ENCODE assay signal across 7 mouse cellular contexts in genomic region chr5:71700468-71701272, GRCm38 (mm10). TPM values are rescaled to one million over a fixed set of nuclear protein-coding genes. Genes with fewer than 3 reads are reported as not detected.
DNase-seq lines count a peak whose midpoint lies in the region; ATAC-seq and TF ChIP-seq lines count a peak whose summit lies in the region.

No protein-coding gene starts in this region.

- no peak for TF ChIP-seq POLR2A in bone marrow macrophage, adult 2 months (IDR thresholded peaks at IDR 0.05; ENCODE audit: borderline replicate concordance, low read depth, low read length)
- TF ChIP-seq POLR2A in kidney, adult 2 months (IDR thresholded peaks at IDR 0.05; ENCODE audit: low read depth, low read length), result no peak

- H3K27ac ChIP-seq in bone marrow macrophage, adult 2 months (ENCODE audit: insufficient read depth, low read depth, low read length), result no peak overlapping the region
- no peak overlapping the region for H3K27ac ChIP-seq in kidney, adult 2 months (ENCODE audit: insufficient read depth, low read depth, low read length)
- H3K27ac ChIP-seq in limb, embryonic 11.5 days (replicated peaks; ENCODE audit: low read depth, low read length), result no peak overlapping the region
- peak overlapping the region; percentile 79 for H3K27ac ChIP-seq in midbrain, embryonic 16.5 days (ENCODE audit: low read length)

- H3K4me1 ChIP-seq in bone marrow macrophage, adult 2 months (ENCODE audit: control insufficient read depth, insufficient read depth, low read length), result no peaks in the 10 kb centered on the region
- no peaks in the 10 kb centered on the region for H3K4me1 ChIP-seq in kidney, adult 2 months (ENCODE audit: control insufficient read depth, insufficient read depth, low read length)
- no peaks in the 10 kb centered on the region for H3K4me1 ChIP-seq in limb, embryonic 11.5 days (ENCODE audit: control insufficient read depth, insufficient read depth, low read length)
- peaks cover 3% of the 10 kb centered on the region for H3K4me1 ChIP-seq in midbrain, embryonic 16.5 days (ENCODE audit: control insufficient read depth, insufficient read depth, low read length)

- no peaks in the 10 kb centered on the region for H3K36me3 ChIP-seq in kidney, adult 2 months (ENCODE audit: control insufficient read depth, insufficient read depth, low read length)
- H3K36me3 ChIP-seq in limb, embryonic 11.5 days (ENCODE audit: control insufficient read depth, insufficient read depth, low read length), result no peaks in the 10 kb centered on the region
- no peaks in the 10 kb centered on the region for H3K36me3 ChIP-seq in midbrain, embryonic 16.5 days (ENCODE audit: control insufficient read depth, insufficient read depth, low read length)

- no peaks in the 10 kb centered on the region for H3K27me3 ChIP-seq in kidney, adult 2 months (replicated peaks; ENCODE audit: control insufficient read depth, insufficient read depth, low read length)
- peaks cover 8% of the 10 kb centered on the region for H3K27me3 ChIP-seq in limb, embryonic 11.5 days (ENCODE audit: control insufficient read depth, insufficient read depth, low read length)
- no peaks in the 10 kb centered on the region for H3K27me3 ChIP-seq in midbrain, embryonic 16.5 days (ENCODE audit: control insufficient read depth, insufficient read depth, low read depth, low read length)

- no peak for TF ChIP-seq CTCF in bone marrow macrophage, adult 2 months (IDR thresholded peaks at IDR 0.05; ENCODE audit: low read depth, low read length)
- TF ChIP-seq CTCF in kidney, adult 2 months (conservative IDR thresholded peaks at IDR 0.05; ENCODE audit: insufficient read depth, insufficient read length, low read depth, low read length), result no peak

- WGBS in kidney, adult 2 months, result under 1% methylated on average over 46 of the region's 46 CpGs
- WGBS in limb, embryonic 11.5 days, result under 1% methylated on average over 44 of the region's 46 CpGs
- WGBS in midbrain, embryonic 16.5 days, result under 1% methylated on average over 46 of the region's 46 CpGs

- H3K9ac ChIP-seq in limb, embryonic 11.5 days (ENCODE audit: low read length), result peak overlapping the region; percentile 30; the same call in 1 of the 2 replicates
- peak overlapping the region; percentile 74 for H3K9ac ChIP-seq in midbrain, embryonic 16.5 days (ENCODE audit: low read depth, low read length)

- H3K4me2 ChIP-seq in limb, embryonic 11.5 days (ENCODE audit: low read depth, severe bottlenecking), result peak overlapping the region; percentile 76
- peak overlapping the region; percentile 83 for H3K4me2 ChIP-seq in midbrain, embryonic 16.5 days (ENCODE audit: low read length)

- no peaks in the 10 kb centered on the region for H3K9me3 ChIP-seq in limb, embryonic 11.5 days (ENCODE audit: control insufficient read depth, low read length)
- no peaks in the 10 kb centered on the region for H3K9me3 ChIP-seq in midbrain, embryonic 16.5 days (replicated peaks; ENCODE audit: control insufficient read depth, low read length, poor library complexity, severe bottlenecking)

- peak; percentile 34 for DNase-seq in embryo, embryonic 11.5 days (ENCODE audit: low read depth, low spot score)
- peak; percentile 9 to 15 for DNase-seq in heart, adult 18-20 months
- DNase-seq in kidney, adult 2 months, result peak; percentile 7
- DNase-seq in limb, embryonic 11.5 days (ENCODE audit: low spot score), result peak; percentile 74
- DNase-seq in testis, postnatal 10 days (ENCODE audit: low spot score), result peak; percentile 59

- peak; percentile 93 for ATAC-seq in limb, embryonic 11.5 days (ENCODE audit: insufficient number of reproducible peaks, low FRiP score, low TSS enrichment, low read depth)
- ATAC-seq in midbrain, embryonic 16.5 days, result peak; percentile 94

- H3K4me3 ChIP-seq in bone marrow macrophage, adult 2 months (ENCODE audit: insufficient read depth, low read length), result peak overlapping the region; percentile 11
- H3K4me3 ChIP-seq in kidney, adult 2 months (ENCODE audit: insufficient read depth, low read depth, low read length), result peak overlapping the region; percentile 21; the same call in 1 of the 2 replicates
- H3K4me3 ChIP-seq in limb, embryonic 11.5 days (ENCODE audit: low read depth, low read length), result peak overlapping the region; percentile 44
- peak overlapping the region; percentile 62 for H3K4me3 ChIP-seq in midbrain, embryonic 16.5 days (ENCODE audit: low read depth, low read length)

RNA-seq across cellular contexts. Expression of gene Gabra4, which starts 42.6 kb away (rescaled TPM):
- polyA plus RNA-seq in bone marrow macrophage, adult 2 months (2012; ENCODE audit: insufficient read depth, insufficient read length, missing spikeins), result not detected in 2 replicates
- not detected for total RNA-seq in heart, adult 18-20 months (2021)
- 0.31 and 0.37 TPM in 2 replicates for polyA plus RNA-seq in kidney, adult 2 months (2012; rRNA removed)
- 1.8 and 2.7 TPM in 2 replicates for polyA plus RNA-seq in limb, embryonic 11.5 days (2014; fragmentation: Nextera tagmentation; extraction: Ambion mirVana)
- polyA plus RNA-seq in midbrain, embryonic 16.5 days (2015; fragmentation: Nextera tagmentation; extraction: Ambion mirVana), result 23.6 and 27.6 TPM in 2 replicates

RNA-seq across cellular contexts. Expression of gene Gabrb1, which starts 42.8 kb away (rescaled TPM):
- not detected in 2 replicates for polyA plus RNA-seq in bone marrow macrophage, adult 2 months (2012; ENCODE audit: insufficient read depth, insufficient read length, missing spikeins)
- total RNA-seq in heart, adult 18-20 months (2021), result under 1 TPM in 1 of 2 experiments, not detected in 1; 0.12 TPM
- 0.04 and 0.08 TPM in 2 replicates for polyA plus RNA-seq in kidney, adult 2 months (2012; rRNA removed)
- polyA plus RNA-seq in limb, embryonic 11.5 days (2014; fragmentation: Nextera tagmentation; extraction: Ambion mirVana), result 0.21 and 0.34 TPM in 2 replicates
- polyA plus RNA-seq in midbrain, embryonic 16.5 days (2015; fragmentation: Nextera tagmentation; extraction: Ambion mirVana), result 40.9 and 48.1 TPM in 2 replicates

Comparison
In these comparisons a context has a peak if more than half of its experiments do, and no peak if none do; other contexts are left out.
1. H3K4me3 ChIP-seq: peak in every context shown above with its lines; median percentile 62 in midbrain, embryonic 16.5 days; 44 in limb, embryonic 11.5 days; 21 in kidney, adult 2 months; 11 in bone marrow macrophage, adult 2 months.
2. DNase-seq: peak in every context shown above with its lines; median percentile 74 in limb, embryonic 11.5 days; 59 in testis, postnatal 10 days; 34 in embryo, embryonic 11.5 days; 12 in heart, adult 18-20 months; 7 in kidney, adult 2 months.
3. RNA of gene Gabrb1, which starts 42.8 kb away (polyA plus RNA-seq): 40.9 to 48.1 TPM in midbrain, embryonic 16.5 days; 0.21 to 0.34 TPM in limb, embryonic 11.5 days, 0.04 to 0.08 TPM in kidney, adult 2 months and not detected in bone marrow macrophage, adult 2 months; every median in the first group is over 10 times any median in the second.